Mouse (Mus musculus) heart, embryonic 15.5 days (tissue): ENCODE results near the gene Mylk. TPM values are rescaled to one million over a fixed set of nuclear protein-coding genes. Genes with fewer than 3 reads are reported as not detected.

Experiments used
- ATAC-seq: fragments of 200-750 bp; cut with Nextera tagmentation; replicated peaks from 2 replicates; pipeline ENCODE4 v1.8.0; 2017; ENCODE audit warnings: low read depth, moderate TSS enrichment; ENCODE audit not compliant: insufficient number of reproducible peaks, insufficient read depth, low FRiP score
- H3K27ac ChIP-seq: fragments of 300-500 bp; sonication (generic); 2 replicates; pipeline ENCODE4 v1.5.1; 2015; ENCODE audit warnings: mild to moderate bottlenecking, inconsistent platforms
- H3K27me3 ChIP-seq: fragments of 300-500 bp; sonication (generic); 2 replicates; pipeline ENCODE4 v1.6.1; 2015; ENCODE audit warnings: inconsistent platforms
- H3K36me3 ChIP-seq: fragments of 300-500 bp; sonication (generic); 2 replicates; pipeline ENCODE4 v1.6.1; 2015; ENCODE audit warnings: mild to moderate bottlenecking, inconsistent platforms
- H3K4me1 ChIP-seq: fragments of 300-500 bp; sonication (generic); replicated peaks from 2 replicates; pipeline ENCODE4 v1.6.1; 2015; ENCODE audit warnings: inconsistent platforms
- H3K4me2 ChIP-seq: fragments of 300-500 bp; sonication (generic); 2 replicates; pipeline ENCODE4 v1.6.1; 2015; ENCODE audit warnings: inconsistent platforms, mild to moderate bottlenecking, moderate library complexity
- H3K4me3 ChIP-seq: fragments of 300-500 bp; sonication (generic); 2 replicates; pipeline ENCODE4 v1.5.1; 2015; ENCODE audit warnings: mild to moderate bottlenecking, inconsistent platforms
- H3K9ac ChIP-seq: fragments of 300-500 bp; sonication (generic); 2 replicates; pipeline ENCODE4 v1.6.1; 2015; ENCODE audit warnings: mild to moderate bottlenecking, inconsistent platforms
- H3K9me3 ChIP-seq: fragments of 300-500 bp; sonication (generic); replicated peaks from 2 replicates; pipeline ENCODE4 v1.6.1; 2016; ENCODE audit warnings: inconsistent platforms
- WGBS: fragments of 180-500 bp; shearing (Covaris S2); methylation state at CpG from one replicate; pipeline ENCODE4 v1.1.7; 2015; ENCODE audit warnings: mixed read lengths; 5-methylcytosine and 5-hydroxymethylcytosine counted together
- polyA plus RNA-seq: library from polyadenylated mRNA; unstranded; fragments of >200 nt; fragmentation: Nextera tagmentation; extraction: Ambion mirVana; gene quantifications from 2 replicates; pipeline ENCODE4 v1.2.1, GENCODE M21; 2015

The Mylk gene
- polyA plus RNA-seq, 1 experiment from 2014 or later, result 10.1 TPM

DNA sequence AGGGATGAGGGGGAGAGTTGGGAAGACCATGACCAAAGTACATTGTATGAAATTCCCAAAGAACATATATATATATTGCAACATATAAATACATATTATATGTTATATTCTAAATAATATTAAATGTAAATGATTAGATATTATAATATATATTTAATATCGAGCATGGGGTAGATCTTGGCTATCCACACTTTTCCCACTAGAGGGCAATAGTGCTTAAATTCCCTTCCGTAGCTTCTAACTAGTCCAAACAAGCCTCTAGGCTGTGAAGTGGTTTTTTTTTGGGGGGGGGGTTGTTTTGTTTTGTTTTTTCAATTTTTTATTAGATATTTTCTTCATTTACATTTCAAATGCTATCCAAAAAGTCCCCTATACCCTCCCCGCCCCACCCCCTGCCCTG, 152.0 kb downstream of the Mylk start:
- no peak for ATAC-seq
- H3K4me2 ChIP-seq, result no peak overlapping the region
- 57% methylated on average over 3 of the region's 3 CpGs for WGBS

DNA sequence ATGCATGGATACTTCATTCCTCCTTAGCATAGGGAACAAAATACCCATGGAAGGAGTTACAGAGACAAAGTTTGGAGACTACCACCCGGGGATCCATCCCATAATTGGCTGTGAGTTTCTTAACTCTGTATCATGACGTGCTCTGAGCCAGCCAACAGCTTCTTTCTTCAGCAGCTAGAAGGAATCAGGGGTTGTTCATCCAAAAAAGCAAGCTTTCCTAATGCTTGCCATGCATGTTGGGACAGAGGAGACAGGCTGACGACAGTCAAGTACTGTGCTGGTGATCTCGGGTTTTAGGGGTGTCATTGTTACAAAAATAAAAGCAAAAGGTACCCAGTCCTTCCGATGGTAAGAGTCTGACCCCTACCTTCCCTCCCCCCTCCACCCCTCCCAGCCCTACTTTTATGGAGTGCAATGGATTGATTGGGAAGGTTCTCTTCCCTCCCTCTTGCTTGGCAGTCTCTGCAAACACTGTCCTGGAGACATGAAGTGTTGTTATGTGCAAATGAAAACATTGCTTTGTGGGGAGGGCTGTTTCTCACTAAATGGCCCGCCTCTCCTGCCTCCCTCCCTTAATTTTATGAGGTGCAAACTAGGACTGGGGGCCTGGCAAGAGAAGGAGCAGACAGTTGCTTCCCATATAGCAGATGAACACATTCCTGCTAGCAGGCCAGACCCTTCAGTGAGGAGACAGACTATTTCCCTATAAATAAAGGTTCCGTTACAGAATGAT, 153.2 kb downstream of the Mylk start:
- Histone ChIP-seq H3K27ac (no peak overlapping the region), H3K9ac (no peak overlapping the region), H3K27me3 (peaks cover 7% of the 10 kb centered on the region), H3K4me2 (no peak overlapping the region), H3K4me3 (no peak overlapping the region), H3K36me3 (no peaks in the 10 kb centered on the region), H3K9me3 (no peaks in the 10 kb centered on the region), H3K4me1 (peaks cover 29% of the 10 kb centered on the region)
- WGBS, result 65% methylated on average over 7 of the region's 7 CpGs
- ATAC-seq, result no peak

More for the DNA sequence above, 152.0 kb downstream of the Mylk start:
- Histone ChIP-seq H3K27me3 (peaks cover 3% of the 10 kb centered on the region; the same call in 1 of the 2 replicates), H3K9ac (no peak overlapping the region), H3K4me3 (no peak overlapping the region), H3K27ac (no peak overlapping the region), H3K36me3 (no peaks in the 10 kb centered on the region), H3K9me3 (no peaks in the 10 kb centered on the region), H3K4me1 (peaks cover 27% of the 10 kb centered on the region)

DNA sequence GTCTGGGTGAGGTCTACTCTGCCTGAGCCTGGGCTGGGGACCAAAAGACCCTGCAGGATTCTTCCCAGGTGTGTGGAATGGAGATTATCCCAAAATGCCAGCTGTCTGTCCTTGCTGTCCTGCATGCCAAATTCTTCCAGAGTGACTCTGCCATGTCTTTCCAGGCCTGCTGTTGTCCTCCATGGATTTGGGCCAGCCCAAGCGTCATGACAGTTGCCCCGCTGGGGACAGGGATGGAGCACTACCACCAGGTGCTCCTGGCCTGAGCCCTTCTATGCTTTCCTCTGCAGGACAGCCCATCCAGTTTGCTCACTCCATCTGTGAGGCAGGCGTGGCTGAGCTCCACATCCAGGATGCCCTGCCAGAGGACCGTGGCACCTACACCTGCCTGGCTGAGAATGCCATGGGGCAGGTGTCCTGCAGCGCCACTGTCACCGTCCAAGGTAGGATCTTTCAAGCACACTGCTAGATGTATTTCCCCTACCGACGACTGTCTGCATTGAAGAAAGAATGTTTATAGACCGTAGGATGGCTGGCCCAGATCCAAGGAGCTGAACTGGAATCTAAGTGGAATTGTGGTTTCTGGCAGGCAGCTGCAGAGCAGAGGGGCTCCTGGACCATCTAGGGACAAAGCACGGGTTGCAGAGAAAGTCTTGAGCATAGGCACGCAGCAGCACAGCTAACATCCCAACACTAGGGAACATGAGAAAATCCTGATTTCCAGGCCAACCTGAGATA, 154.2 kb downstream of the Mylk start:
- H3K27me3 ChIP-seq, result peaks cover 7% of the 10 kb centered on the region
- no peak overlapping the region for H3K4me3 ChIP-seq
- peaks cover 30% of the 10 kb centered on the region for H3K4me1 ChIP-seq
- WGBS, result 47% methylated on average over 11 of the region's 11 CpGs
- no peaks in the 10 kb centered on the region for H3K36me3 ChIP-seq
- H3K9me3 ChIP-seq, result no peaks in the 10 kb centered on the region
- H3K9ac ChIP-seq, result no peak overlapping the region
- no peak overlapping the region for H3K4me2 ChIP-seq
- no peak for ATAC-seq
- no peak overlapping the region; the same call in 1 of the 2 replicates for H3K27ac ChIP-seq

- Histone ChIP-seq H3K4me2 (no peak overlapping the region), H3K4me1 (peaks cover 38% of the 10 kb centered on the region), H3K27ac (no peak overlapping the region; the same call in 1 of the 2 replicates), H3K27me3 (peaks cover 7% of the 10 kb centered on the region), H3K36me3 (no peaks in the 10 kb centered on the region), H3K4me3 (no peak overlapping the region), H3K9me3 (no peaks in the 10 kb centered on the region), H3K9ac (no peak overlapping the region)
- ATAC-seq, result no peak
- 54% methylated on average over 5 of the region's 5 CpGs for WGBS
Observed at GRCm38 (mm10) chr16:34899997-34900396, 155.0 kb downstream of the Mylk start.

GRCm38 (mm10) chr16:34900471-34900870, 155.5 kb downstream of the Mylk start:
- no peak for ATAC-seq
- Histone ChIP-seq H3K4me2 (no peak overlapping the region), H3K4me1 (peaks cover 38% of the 10 kb centered on the region), H3K9me3 (no peaks in the 10 kb centered on the region), H3K4me3 (no peak overlapping the region), H3K27me3 (peaks cover 7% of the 10 kb centered on the region), H3K9ac (no peak overlapping the region), H3K27ac (0 out of 2 replicates have a peak overlapping the region, but pooled peaks have one; percentile 43), H3K36me3 (no peaks in the 10 kb centered on the region)
- 91% methylated on average over 5 of the region's 5 CpGs for WGBS

DNA sequence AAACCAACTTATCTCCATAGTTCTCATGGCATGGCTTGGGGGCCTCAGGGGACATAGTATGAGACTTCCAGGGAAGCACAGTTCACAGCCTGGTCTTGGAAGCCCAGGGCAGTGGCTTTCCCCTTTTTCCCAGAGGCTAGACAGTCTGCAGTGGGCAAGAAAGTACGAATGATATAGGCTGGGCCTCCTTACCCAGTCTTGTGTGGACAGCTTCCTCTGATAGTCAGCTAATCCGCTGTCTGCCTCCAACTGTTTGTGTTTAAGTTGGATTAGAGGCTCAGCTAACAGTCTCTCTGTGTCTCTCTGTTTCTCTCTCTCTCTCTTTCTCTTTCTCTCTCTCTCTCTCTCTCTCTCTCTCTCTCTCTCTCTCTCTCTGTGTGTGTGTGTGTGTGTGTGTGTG, 156.0 kb downstream of the Mylk start:
- H3K4me1 ChIP-seq, result peaks cover 38% of the 10 kb centered on the region
- ATAC-seq, result no peak
- no peak overlapping the region for H3K4me3 ChIP-seq
- peaks cover 4% of the 10 kb centered on the region for H3K27me3 ChIP-seq
- no peak overlapping the region for H3K9ac ChIP-seq
- 36% methylated on average over 2 of the region's 2 CpGs for WGBS
- no peaks in the 10 kb centered on the region for H3K36me3 ChIP-seq
- no peak overlapping the region for H3K4me2 ChIP-seq
- H3K9me3 ChIP-seq, result no peaks in the 10 kb centered on the region
- 0 out of 2 replicates have a peak overlapping the region, but pooled peaks have one; percentile 43 for H3K27ac ChIP-seq

DNA sequence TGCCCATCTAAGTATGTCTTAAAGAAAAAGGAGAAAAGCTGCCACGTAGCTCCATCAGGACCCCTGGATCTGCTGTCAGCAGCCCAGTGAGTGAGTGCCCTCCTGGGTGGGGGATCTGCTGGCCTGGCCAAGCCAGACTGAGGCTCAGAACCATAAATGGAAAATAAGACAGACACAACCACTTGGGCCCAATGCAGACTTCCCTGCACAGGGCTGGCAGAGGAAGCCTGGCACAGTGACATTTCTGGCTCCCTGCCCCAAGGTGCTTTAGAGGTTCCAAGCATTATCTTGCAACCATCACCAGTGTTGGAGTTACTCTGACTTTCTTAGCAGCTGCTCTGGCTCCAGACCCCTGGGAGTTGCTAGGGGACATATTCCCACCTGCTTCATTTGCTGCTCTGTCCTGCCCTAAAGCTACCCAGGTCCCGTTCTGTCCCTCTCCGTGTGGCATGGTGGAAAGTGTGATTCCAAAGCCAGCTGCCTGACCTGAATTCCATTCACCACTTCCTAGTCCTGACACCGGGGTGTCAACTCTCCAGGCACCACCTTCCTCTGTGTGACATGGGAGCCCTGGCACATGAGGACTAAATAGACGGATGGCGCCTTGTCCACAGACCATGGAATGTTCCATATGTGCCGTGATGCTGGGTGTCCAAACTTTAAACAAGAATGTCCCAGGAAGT, 156.7 kb downstream of the Mylk start:
- H3K4me1 ChIP-seq, result peaks cover 38% of the 10 kb centered on the region
- peaks cover 4% of the 10 kb centered on the region; the same call in 1 of the 2 replicates for H3K27me3 ChIP-seq
- peak overlapping the region; percentile 43 for H3K27ac ChIP-seq
- H3K4me3 ChIP-seq, result no peak overlapping the region
- WGBS, result 64% methylated on average over 7 of the region's 7 CpGs
- no peak overlapping the region for H3K4me2 ChIP-seq
- ATAC-seq, result peak; percentile 47; the same call in 1 of the 2 replicates
- no peaks in the 10 kb centered on the region for H3K36me3 ChIP-seq
- peak overlapping the region; percentile 17; the same call in 1 of the 2 replicates for H3K9ac ChIP-seq
- no peaks in the 10 kb centered on the region for H3K9me3 ChIP-seq

DNA sequence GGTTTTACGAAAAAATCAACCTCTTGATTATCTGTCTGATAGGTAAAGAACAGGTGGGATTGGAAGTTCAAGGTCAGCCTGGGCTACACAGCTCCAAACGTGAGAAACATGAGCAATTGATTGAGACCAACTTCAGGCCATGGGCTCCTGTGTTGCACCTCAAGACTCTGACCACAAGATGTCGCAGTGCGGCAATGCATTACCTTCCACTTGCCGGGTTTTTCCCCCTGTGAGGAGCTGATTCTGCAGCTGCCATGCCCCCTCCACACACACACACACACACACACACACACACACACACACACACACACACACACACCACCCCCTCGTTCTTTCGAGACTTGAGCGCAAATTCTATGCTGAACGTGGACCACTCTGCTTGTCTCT, 157.3 kb downstream of the Mylk start:
- no peaks in the 10 kb centered on the region for H3K9me3 ChIP-seq
- H3K27me3 ChIP-seq, result peaks cover 4% of the 10 kb centered on the region; the same call in 1 of the 2 replicates
- 12% methylated on average over 9 of the region's 9 CpGs for WGBS
- H3K4me3 ChIP-seq, result no peak overlapping the region
- no peaks in the 10 kb centered on the region for H3K36me3 ChIP-seq
- no peak overlapping the region for H3K4me2 ChIP-seq
- H3K4me1 ChIP-seq, result peaks cover 39% of the 10 kb centered on the region
- ATAC-seq, result 0 out of 2 replicates have a peak, but pooled peaks have one; percentile 20
- H3K9ac ChIP-seq, result no peak overlapping the region
- no peak overlapping the region for H3K27ac ChIP-seq

DNA sequence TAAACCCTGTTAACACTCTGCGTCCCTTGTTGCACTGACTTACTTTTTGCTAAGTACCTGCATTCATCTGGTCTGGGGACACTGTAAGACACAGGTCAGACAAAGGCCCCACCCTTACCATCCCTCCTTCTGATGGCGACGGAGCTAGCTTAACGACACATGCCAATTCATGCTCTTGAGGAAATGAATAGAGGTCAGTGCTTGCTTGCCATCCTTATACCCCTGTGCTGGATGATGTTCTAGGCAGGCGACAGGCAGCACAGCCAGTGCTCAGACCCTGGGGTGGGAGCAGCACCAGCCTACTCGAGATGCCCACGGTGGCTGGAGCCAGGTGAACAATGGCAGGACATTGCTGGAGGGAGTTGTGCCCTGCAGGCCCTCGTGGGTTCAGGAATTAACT, 157.8 kb downstream of the Mylk start:
- WGBS, result 80% methylated on average over 8 of the region's 8 CpGs

GRCm38 (mm10) chr16:34904876-34905275, 159.9 kb downstream of the Mylk start:
- H3K36me3 ChIP-seq, result no peaks in the 10 kb centered on the region
- H3K9ac ChIP-seq, result no peak overlapping the region
- peaks cover 47% of the 10 kb centered on the region for H3K4me1 ChIP-seq
- no peak overlapping the region for H3K4me2 ChIP-seq
- H3K4me3 ChIP-seq, result no peak overlapping the region
- H3K9me3 ChIP-seq, result no peaks in the 10 kb centered on the region
- peaks cover 4% of the 10 kb centered on the region; the same call in 1 of the 2 replicates for H3K27me3 ChIP-seq
- 80% methylated on average over 4 of the region's 4 CpGs for WGBS
- peak overlapping the region; percentile 36; the same call in 1 of the 2 replicates for H3K27ac ChIP-seq
- ATAC-seq, result no peak

More for the DNA sequence above, 157.8 kb downstream of the Mylk start:
- Histone ChIP-seq H3K27me3 (peaks cover 4% of the 10 kb centered on the region; the same call in 1 of the 2 replicates), H3K4me2 (no peak overlapping the region), H3K4me3 (no peak overlapping the region), H3K9ac (no peak overlapping the region), H3K27ac (no peak overlapping the region), H3K4me1 (peaks cover 44% of the 10 kb centered on the region), H3K36me3 (no peaks in the 10 kb centered on the region), H3K9me3 (no peaks in the 10 kb centered on the region)
- ATAC-seq, result no peak

DNA sequence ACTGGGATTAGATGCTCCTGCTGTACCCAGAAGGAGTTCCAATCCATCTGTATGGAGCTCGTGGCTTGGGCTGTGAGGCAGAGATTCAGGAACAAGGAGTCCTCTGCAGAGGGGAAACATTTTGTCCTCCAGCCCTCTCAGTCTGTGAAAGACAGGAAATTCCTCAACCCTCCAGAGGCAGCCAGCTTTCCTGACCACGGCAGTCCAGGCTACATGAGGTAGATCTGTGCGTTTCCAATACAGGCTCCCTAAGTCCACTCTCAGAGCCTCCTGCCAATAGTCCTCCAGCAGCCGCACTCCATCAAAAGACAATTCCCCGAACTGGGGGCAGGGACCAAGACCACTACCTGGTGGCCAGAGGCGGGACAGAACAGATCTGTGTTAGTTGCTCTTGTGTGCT, 164.4 kb downstream of the Mylk start:
- 39% methylated on average over 6 of the region's 6 CpGs for WGBS
- Histone ChIP-seq H3K4me1 (peaks cover 27% of the 10 kb centered on the region), H3K27ac (peak overlapping the region; percentile 73), H3K9me3 (no peaks in the 10 kb centered on the region), H3K9ac (no peak overlapping the region), H3K27me3 (0 out of 2 replicates have a peak, but pooled peaks cover 4% of the 10 kb centered on the region), H3K36me3 (no peaks in the 10 kb centered on the region), H3K4me3 (no peak overlapping the region), H3K4me2 (0 out of 2 replicates have a peak overlapping the region, but pooled peaks have one; percentile 10)
- ATAC-seq, result peak; percentile 73
